Mouse (Mus musculus) bone marrow, adult 2 months (tissue): ENCODE data around the gene H2-K1. TPM values are rescaled to one million over a fixed set of nuclear protein-coding genes. Genes with fewer than 3 reads are reported as not detected.
A peak's percentile ranks its signal among the peaks of the same experiment; 100 is the strongest.

Experiments
- H3K27ac ChIP-seq: fragments of 200-500 bp; 2 replicates; pipeline ENCODE4 v1.5.1; 2012; ENCODE audit warnings: low read depth, mild to moderate bottlenecking, control low read depth, inconsistent platforms, low read length; ENCODE audit not compliant: control insufficient read depth, poor library complexity, insufficient read depth
- H3K4me1 ChIP-seq: fragments of 200-500 bp; 2 replicates; pipeline ENCODE4 v1.6.1; 2011; ENCODE audit warnings: low read length; ENCODE audit not compliant: control insufficient read depth, insufficient read depth
- H3K4me3 ChIP-seq: fragments of 200-500 bp; replicated peaks from 2 replicates; pipeline ENCODE3; 2011; ENCODE audit warnings: mild to moderate bottlenecking, low read depth, low read length, control low read depth; ENCODE audit not compliant: control insufficient read depth
- CTCF ChIP-seq: fragments of 200-500 bp; IDR thresholded peaks from 2 replicates; pipeline ENCODE4 v1.5.1; 2011; ENCODE audit warnings: low read length, control low read depth; ENCODE audit not compliant: control insufficient read depth, insufficient read depth
- POLR2A ChIP-seq: fragments of 200-500 bp; IDR thresholded peaks from 2 replicates; pipeline ENCODE4 v1.6.1; 2011; ENCODE audit warnings: low read depth, mild to moderate bottlenecking, control low read depth, low read length, borderline replicate concordance; ENCODE audit not compliant: control insufficient read depth
- WGBS: fragments of 180-500 bp; shearing (Covaris S2); methylation state at CpG from one replicate; pipeline ENCODE4 v1.1.7; 2018; 5-methylcytosine and 5-hydroxymethylcytosine counted together
- polyA plus RNA-seq: library from polyadenylated mRNA; stranded (reverse); fragments of >200 nt; gene quantifications from 2 replicates; pipeline ENCODE4 v1.2.4, GENCODE M21; 2011; ENCODE audit warnings: low replicate concordance; ENCODE audit not compliant: missing spikeins, insufficient read depth, insufficient read length

H2-K1 gene
- polyA plus RNA-seq, 1 experiment, result 1,240 TPM

DNA sequence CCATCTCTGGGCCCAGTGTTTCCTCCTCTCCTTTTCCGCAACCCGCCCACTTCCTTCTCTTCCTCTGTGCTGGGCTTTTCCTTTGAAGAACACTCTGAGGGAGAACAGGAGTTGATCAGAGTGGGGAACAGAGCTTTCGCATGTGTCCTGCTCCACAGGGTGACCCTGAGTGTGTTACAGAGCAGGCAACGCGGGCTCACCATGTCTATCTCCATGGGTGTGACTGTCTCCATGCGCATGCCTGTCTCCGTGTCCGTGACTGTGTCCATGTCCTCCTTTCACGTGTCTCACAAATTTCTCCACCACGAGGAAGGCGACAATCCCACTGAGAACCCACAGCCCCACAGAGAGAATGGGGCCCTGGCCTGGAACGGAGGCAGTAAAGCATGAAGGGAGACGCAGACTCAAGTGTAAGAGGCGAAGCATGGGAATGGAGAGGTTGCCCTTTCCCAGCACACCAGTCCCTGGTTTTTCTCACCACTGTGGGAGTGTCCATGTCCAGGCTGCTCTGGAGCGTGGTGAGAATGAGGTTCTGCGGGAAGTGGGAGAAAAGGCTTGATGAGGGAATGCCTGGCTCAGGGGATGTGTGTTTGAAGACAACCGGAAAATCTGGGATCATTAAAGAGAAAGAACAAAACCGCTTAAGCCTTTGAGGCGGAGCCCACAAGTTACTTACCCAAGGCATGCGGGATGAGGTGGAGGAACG is 29.9 kb upstream of the H2-K1 start:
- no peak overlapping the region for H3K27ac ChIP-seq
- peaks cover 18% of the 10 kb centered on the region for H3K4me1 ChIP-seq
- 83% methylated on average over 21 of the region's 21 CpGs for WGBS

DNA sequence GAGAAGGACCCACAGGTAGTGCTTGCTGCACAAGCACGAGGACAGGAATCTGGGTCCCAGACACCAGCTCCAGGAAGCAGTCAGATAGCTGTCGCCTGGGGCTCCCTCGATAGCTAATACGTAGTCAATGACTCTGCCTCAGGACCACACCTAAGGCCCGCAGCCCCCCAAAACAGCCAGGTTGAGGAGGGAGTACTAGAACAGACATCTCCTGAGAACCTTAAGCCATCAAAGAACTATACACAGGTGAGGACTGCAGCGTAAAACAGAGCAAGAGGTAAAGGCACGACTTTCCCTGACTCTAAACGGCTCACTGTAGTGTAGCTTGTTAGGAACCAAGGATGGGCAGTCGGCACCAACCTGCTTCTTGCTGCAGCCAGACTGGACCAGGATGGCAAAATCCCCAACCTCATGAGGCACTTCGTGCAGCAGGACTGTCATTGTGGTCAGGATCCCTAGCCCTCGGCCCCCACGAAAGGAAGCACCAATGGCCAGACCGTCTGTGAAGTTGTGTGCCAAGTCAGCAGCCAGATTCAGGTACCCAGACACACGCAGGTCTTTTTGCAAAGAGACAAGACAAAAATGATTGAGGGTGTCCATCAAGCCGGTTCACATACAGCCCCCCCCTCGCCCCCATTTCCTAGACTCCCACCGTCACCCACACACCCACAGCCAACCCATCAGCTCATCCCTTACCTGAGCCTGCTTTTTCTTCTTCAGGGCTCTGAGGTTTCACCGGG is 29.2 kb upstream of the H2-K1 start:
- WGBS, result 73% methylated on average over 18 of the region's 18 CpGs
- peaks cover 18% of the 10 kb centered on the region for H3K4me1 ChIP-seq
- no peak for TF ChIP-seq POLR2A
- no peak for TF ChIP-seq CTCF
- H3K4me3 ChIP-seq, result no peak overlapping the region
- H3K27ac ChIP-seq, result no peak overlapping the region

More for the DNA sequence above, 29.9 kb upstream of the H2-K1 start:
- H3K4me3 ChIP-seq, result peak overlapping the region; percentile 2
- no peak for TF ChIP-seq POLR2A

- Histone ChIP-seq H3K27ac (no peak overlapping the region), H3K4me1 (peaks cover 18% of the 10 kb centered on the region)
- TF ChIP-seq POLR2A (no peak), CTCF (no peak)
Observed at GRCm38 (mm10) chr17:34028501-34029149, 28.5 kb upstream of the H2-K1 start.

DNA sequence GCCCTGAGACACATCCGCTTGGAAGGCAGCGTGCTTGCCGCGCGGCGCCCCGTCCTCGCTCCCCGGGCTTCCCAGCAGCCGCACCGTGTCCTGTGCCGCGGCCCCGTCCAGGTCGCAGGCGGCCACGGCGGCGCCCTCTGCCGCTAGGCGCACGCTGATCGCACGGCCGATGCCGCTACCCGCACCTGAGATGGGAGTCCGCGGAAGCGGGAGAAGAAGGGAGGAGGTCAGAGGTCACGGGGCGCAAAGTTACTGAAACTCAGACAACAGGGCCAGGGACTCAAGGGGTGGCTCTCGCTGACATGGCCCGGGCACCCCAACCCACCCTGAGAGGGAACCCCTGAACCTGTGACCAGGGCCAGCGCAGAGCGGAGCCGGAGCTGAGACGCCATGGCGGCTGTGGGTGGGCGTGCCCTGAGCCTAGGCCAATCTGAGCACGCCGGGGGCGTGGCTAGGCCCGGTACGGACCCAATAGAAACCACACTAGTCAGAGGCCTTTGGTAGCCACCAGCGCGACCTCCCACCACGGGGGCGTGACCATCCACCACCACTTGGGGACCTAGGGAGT is 27.6 kb upstream of the H2-K1 start, which contains the start of gene H2-Ke6:
TSS of gene H2-Ke6 (minus strand) at position 405 of the 568 bp plus-strand sequence.
- WGBS, result under 1% methylated on average over 49 of the region's 49 CpGs
- TF ChIP-seq POLR2A (peak; percentile 83; the same call in 1 of the 2 replicates), CTCF (no peak)
- Histone ChIP-seq H3K27ac (peak within 1 kb of the TSS; percentile 96), H3K4me1 (peaks cover 16% of the 10 kb centered on the region), H3K4me3 (peak within 1 kb of the TSS; percentile 96)

More at GRCm38 (mm10) chr17:34028501-34029149, 28.5 kb upstream of the H2-K1 start:
- WGBS, result 88% methylated on average over 17 of the region's 17 CpGs
- H3K4me3 ChIP-seq, result no peak overlapping the region

- Histone ChIP-seq H3K4me3 (peak overlapping the region; percentile 96), H3K4me1 (peaks cover 16% of the 10 kb centered on the region), H3K27ac (peak overlapping the region; percentile 96)
- 0 out of 2 replicates have a peak, but pooled peaks have one; percentile 28 for TF ChIP-seq POLR2A
- TF ChIP-seq CTCF, result no peak
- 9% methylated on average over 36 of the region's 36 CpGs for WGBS
Observed at GRCm38 (mm10) chr17:34026917-34027655, 26.9 kb upstream of the H2-K1 start.

DNA sequence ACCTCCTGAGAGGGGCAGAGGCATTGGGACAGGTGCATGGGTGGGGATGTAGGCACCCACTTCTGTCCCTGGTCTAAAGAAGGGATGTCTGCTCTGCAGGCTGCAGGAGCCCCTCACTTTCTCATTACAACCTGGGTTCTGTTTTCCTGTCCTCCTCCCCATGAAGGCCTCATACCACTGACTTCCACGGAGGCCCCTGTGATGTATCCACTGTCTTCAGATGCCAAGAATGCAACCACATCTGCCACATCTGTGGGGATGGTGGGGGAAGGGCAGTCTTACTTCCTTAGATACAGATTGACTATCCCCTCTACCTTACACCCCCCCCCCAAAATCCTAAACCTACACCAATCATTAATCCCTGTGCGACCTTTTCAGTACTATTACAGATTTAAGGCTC is 26.1 kb upstream of the H2-K1 start:
- 48% methylated on average over 2 of the region's 2 CpGs for WGBS
- H3K4me3 ChIP-seq, result no peak overlapping the region
- TF ChIP-seq POLR2A (no peak), CTCF (no peak)
- peaks cover 16% of the 10 kb centered on the region for H3K4me1 ChIP-seq
- H3K27ac ChIP-seq, result 0 out of 2 replicates have a peak overlapping the region, but pooled peaks have one; percentile 17

- H3K4me3 ChIP-seq, result no peak overlapping the region
- TF ChIP-seq CTCF (no peak), POLR2A (no peak)
- peaks cover 15% of the 10 kb centered on the region for H3K4me1 ChIP-seq
- 0 out of 2 replicates have a peak overlapping the region, but pooled peaks have one; percentile 17 for H3K27ac ChIP-seq
- 78% methylated on average over 7 of the region's 7 CpGs for WGBS
Observed at GRCm38 (mm10) chr17:34025756-34026151, 25.6 kb upstream of the H2-K1 start.

GRCm38 (mm10) chr17:34024861-34025755 is 25.0 kb upstream of the H2-K1 start:
- WGBS, result 3% methylated on average over 57 of the region's 57 CpGs
- TF ChIP-seq CTCF, result no peak
- no peak for TF ChIP-seq POLR2A
- Histone ChIP-seq H3K4me1 (peaks cover 10% of the 10 kb centered on the region), H3K4me3 (peak overlapping the region; percentile 84), H3K27ac (peak overlapping the region; percentile 72)
